11 mouse cellular contexts compared by ENCODE assay signal in genomic region chr10:61826753-61827435, GRCm38 (mm10). TPM values are rescaled to one million over a fixed set of nuclear protein-coding genes. Genes with fewer than 3 reads are reported as not detected.
DNase-seq lines count a peak whose midpoint lies in the region; ATAC-seq and TF ChIP-seq lines count a peak whose summit lies in the region.
"Had no signal": no experiment of that assay in that cellular context is flagged by ENCODE, and none has a peak within 500 bp of the region (broad histone marks: within the 10 kb centered on the region; RNA-seq: fewer than 3 reads in every experiment).

No protein-coding gene starts in this region.

- no peak overlapping the region for H3K9ac ChIP-seq in lung, postnatal 0 days (replicated peaks; ENCODE audit: low read depth)
- no peak overlapping the region for H3K9ac ChIP-seq in embryonic facial prominence, embryonic 12.5 days
- no peak overlapping the region for H3K9ac ChIP-seq in neural tube, embryonic 11.5 days (ENCODE audit: low read length)

- H3K36me3 ChIP-seq in lung, postnatal 0 days (ENCODE audit: insufficient read depth, low read length): no peaks in the 10 kb centered on the region
- H3K36me3 ChIP-seq in embryonic facial prominence, embryonic 12.5 days: no peaks in the 10 kb centered on the region
- H3K36me3 ChIP-seq in neural tube, embryonic 11.5 days (ENCODE audit: control insufficient read depth, insufficient read depth, low read length): no peaks in the 10 kb centered on the region

- no peak overlapping the region for H3K4me2 ChIP-seq in lung, postnatal 0 days (replicated peaks; ENCODE audit: low read depth, low read length)
- H3K4me2 ChIP-seq in embryonic facial prominence, embryonic 12.5 days (replicated peaks): peak overlapping the region; percentile 5; the same call in 1 of the 2 replicates
- no peak overlapping the region for H3K4me2 ChIP-seq in neural tube, embryonic 11.5 days (ENCODE audit: low read depth)

- H3K4me1 ChIP-seq in lung, postnatal 0 days (ENCODE audit: insufficient read depth, low read depth, low read length): peaks cover 5% of the 10 kb centered on the region; the same call in 1 of the 2 replicates
- peaks cover 77% of the 10 kb centered on the region for H3K4me1 ChIP-seq in embryonic facial prominence, embryonic 12.5 days
- peaks cover 5% of the 10 kb centered on the region for H3K4me1 ChIP-seq in neural tube, embryonic 11.5 days (ENCODE audit: control insufficient read depth, insufficient read depth, low read length)

- H3K9me3 ChIP-seq in lung, postnatal 0 days (ENCODE audit: low read length): no peaks in the 10 kb centered on the region
- H3K9me3 ChIP-seq in embryonic facial prominence, embryonic 12.5 days: no peaks in the 10 kb centered on the region
- no peaks in the 10 kb centered on the region for H3K9me3 ChIP-seq in neural tube, embryonic 11.5 days (ENCODE audit: control insufficient read depth, low read length)

- H3K27ac ChIP-seq in lung, postnatal 0 days (ENCODE audit: low read length): no peak overlapping the region
- peak overlapping the region; percentile 91 for H3K27ac ChIP-seq in embryonic facial prominence, embryonic 12.5 days
- no peak overlapping the region for H3K27ac ChIP-seq in neural tube, embryonic 11.5 days (ENCODE audit: low read depth, low read length)

- 38% methylated on average over 16 of the region's 16 CpGs for WGBS in lung, postnatal 0 days
- 8% methylated on average over 16 of the region's 16 CpGs for WGBS in embryonic facial prominence, embryonic 12.5 days
- WGBS in neural tube, embryonic 11.5 days: 28% methylated on average over 16 of the region's 16 CpGs

- TF ChIP-seq CTCF in lung, postnatal 0 days (IDR thresholded peaks at IDR 0.05): no peak

- DNase-seq in lung, postnatal 0 days (ENCODE audit: low spot score): peak; percentile 36
- DNase-seq in lung, postnatal 4 days: no peak
- peak; percentile 73 for DNase-seq in kidney, postnatal 10 days
- DNase-seq in neural tube, embryonic 11.5 days (ENCODE audit: low spot score): peak; percentile 49
- no peak for DNase-seq in right cerebral cortex, postnatal 36 days (ENCODE audit: low spot score in 2 of 2)
- no peak for DNase-seq in cerebellum, postnatal 14 days
- DNase-seq in left cerebral cortex, postnatal 14 days (ENCODE audit: low spot score in 2 of 2): no peak
- DNase-seq: liver; thymus, adult 18-20 months had no signal

- intact Hi-C loops in left cerebral cortex, postnatal 14 days (cut with DNase I): no loop called here

- ATAC-seq in lung, postnatal 0 days: peak; percentile 34
- ATAC-seq in embryonic facial prominence, embryonic 12.5 days (ENCODE audit: insufficient number of reproducible peaks, insufficient read depth, low FRiP score, low TSS enrichment): 0 out of 2 replicates have a peak, but pooled peaks have one; percentile 17
- ATAC-seq in neural tube, embryonic 11.5 days (ENCODE audit: insufficient read depth, low FRiP score, low TSS enrichment): no peak

- no peaks in the 10 kb centered on the region for H3K27me3 ChIP-seq in lung, postnatal 0 days (replicated peaks; ENCODE audit: insufficient read depth, low read length)
- no peaks in the 10 kb centered on the region for H3K27me3 ChIP-seq in embryonic facial prominence, embryonic 12.5 days
- no peaks in the 10 kb centered on the region for H3K27me3 ChIP-seq in neural tube, embryonic 11.5 days (ENCODE audit: control insufficient read depth, insufficient read depth, low read length)

- TF ChIP-seq EP300 in lung, postnatal 0 days (IDR thresholded peaks at IDR 0.05): peak; percentile 55; the same call in 1 of the 2 replicates

- no peak overlapping the region for H3K4me3 ChIP-seq in lung, postnatal 0 days (ENCODE audit: low read depth, low read length)
- no peak overlapping the region for H3K4me3 ChIP-seq in embryonic facial prominence, embryonic 12.5 days
- no peak overlapping the region for H3K4me3 ChIP-seq in neural tube, embryonic 11.5 days (ENCODE audit: low read depth, low read length)

RNA-seq across cellular contexts. Expression of gene H2afy2, which starts 42.9 kb away (rescaled TPM):
- polyA plus RNA-seq in lung, postnatal 0 days (2015; fragmentation: Nextera tagmentation; extraction: Ambion mirVana): 23.9 and 26.6 TPM in 2 replicates
- 383 and 385 TPM in 2 replicates for polyA plus RNA-seq in embryonic facial prominence, embryonic 12.5 days (2016; fragmentation: Nextera tagmentation; extraction: Ambion mirVana)
- polyA plus RNA-seq in neural tube, embryonic 11.5 days (2014; fragmentation: Nextera tagmentation; extraction: Ambion mirVana): 246 and 247 TPM in 2 replicates
- 10 to 100 TPM; 36.6 to 40.4 TPM for total RNA-seq in left cerebral cortex, postnatal 14 days (2021)
- total RNA-seq: neutrophil, adult 5-6 weeks had no signal

Comparison
In these comparisons a context has a peak if more than half of its experiments do, and no peak if none do; other contexts are left out.
1. DNase-seq: peak in lung, postnatal 0 days (single experiment), kidney, postnatal 10 days (single experiment) and neural tube, embryonic 11.5 days (single experiment); none in lung, postnatal 4 days (0 of 2), right cerebral cortex, postnatal 36 days (0 of 2), cerebellum, postnatal 14 days (0 of 2) and left cerebral cortex, postnatal 14 days (0 of 2).